Mouse (Mus musculus): Measurements from ENCODE around the gene Fbxl12. TPM values are rescaled to one million over a fixed set of nuclear protein-coding genes. Genes with fewer than 3 reads are reported as not detected.

Fbxl12 gene
- 2.5 TPM for polyA plus RNA-seq (2014; fragmentation: Illumina TruSeq; extraction: RNeasy Lipid Tissue Mini Kit (QIAGEN cat#74804); ENCODE audit: low read depth, low replicate concordance)

GRCm38 (mm10) chr9:20644360-20645081 lies at the start of gene Fbxl12:
Gene Fbxl12 (minus strand): TSS chr9:20644767.

DNA sequence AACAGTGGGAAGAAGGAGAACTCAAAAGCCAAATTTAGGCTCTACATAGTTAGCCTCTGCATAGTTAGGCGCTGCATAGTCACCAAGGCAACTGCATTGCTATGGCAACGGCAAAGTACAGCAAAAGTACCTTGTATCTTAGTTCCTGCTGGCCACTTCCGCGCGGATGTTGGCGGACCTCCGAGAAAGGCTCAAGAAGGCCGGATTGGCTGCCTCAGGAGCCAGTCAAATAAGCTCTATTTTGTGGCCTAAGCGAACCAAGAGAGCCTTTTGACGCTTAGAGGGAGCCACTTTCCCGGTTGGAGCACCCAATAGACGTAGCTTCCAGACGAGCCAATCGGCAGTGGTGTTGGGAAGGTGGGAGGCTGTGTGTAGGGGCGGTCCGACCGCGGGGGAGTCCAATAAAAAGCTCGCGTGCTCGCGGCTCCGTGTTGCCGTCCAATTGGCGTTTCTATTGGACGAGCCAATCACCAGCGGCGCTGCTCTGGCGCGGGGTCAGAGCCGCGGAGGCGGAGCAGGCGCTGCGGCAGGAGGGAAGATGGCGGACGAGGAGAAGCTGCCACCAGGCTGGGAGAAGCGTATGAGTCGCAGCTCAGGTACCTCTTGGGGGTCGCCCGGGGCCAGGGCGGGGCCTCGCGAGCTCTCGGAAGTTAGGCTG lies 7.2 kb upstream of the Fbxl12 start, which contains the start of gene Pin1:
Pin1 (plus strand) TSS at position 494 of the 658 bp plus-strand sequence.

DNA sequence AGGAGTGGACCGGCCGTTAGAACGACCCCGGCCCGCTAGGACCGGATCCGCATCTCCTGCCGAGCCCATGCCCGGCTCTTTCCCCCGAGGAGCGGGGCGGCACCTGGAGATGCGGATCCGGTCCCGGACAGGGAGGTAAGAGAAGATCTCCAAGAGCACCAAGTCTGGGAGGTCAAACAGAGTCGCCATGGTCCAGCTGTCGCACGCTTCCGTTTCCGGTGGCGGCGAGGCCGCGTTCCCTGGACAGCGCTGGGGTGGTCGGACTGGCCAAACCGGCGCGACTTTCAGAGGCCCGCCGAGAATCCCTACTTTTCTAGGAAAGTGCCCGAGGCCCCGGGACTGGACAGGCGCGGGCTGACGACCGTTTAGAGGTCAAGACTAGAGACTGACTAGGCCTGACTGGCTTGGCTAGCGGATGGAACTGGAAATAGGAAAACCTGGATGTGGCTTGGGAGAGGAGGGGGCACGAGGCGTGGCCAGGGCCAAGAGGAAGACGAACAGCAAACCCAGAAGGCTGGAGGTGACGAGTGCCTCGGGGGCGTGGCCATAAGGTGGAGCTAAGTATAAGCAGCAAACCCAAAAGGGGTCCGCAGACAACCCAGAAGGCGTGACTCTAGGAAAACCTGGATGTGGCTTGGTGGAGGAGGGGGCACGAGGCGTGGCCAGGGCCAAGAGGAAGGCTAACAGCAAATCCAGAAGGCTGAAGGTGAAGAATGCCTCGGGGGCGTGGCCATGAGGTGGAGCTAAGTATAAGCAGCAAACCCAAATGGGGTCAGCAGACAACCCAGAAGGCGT lies 2.3 kb downstream of the Fbxl12 start, which contains the start of gene Ubl5:
Ubl5 (plus strand) TSS at position 778 of the 795 bp plus-strand sequence.

DNA sequence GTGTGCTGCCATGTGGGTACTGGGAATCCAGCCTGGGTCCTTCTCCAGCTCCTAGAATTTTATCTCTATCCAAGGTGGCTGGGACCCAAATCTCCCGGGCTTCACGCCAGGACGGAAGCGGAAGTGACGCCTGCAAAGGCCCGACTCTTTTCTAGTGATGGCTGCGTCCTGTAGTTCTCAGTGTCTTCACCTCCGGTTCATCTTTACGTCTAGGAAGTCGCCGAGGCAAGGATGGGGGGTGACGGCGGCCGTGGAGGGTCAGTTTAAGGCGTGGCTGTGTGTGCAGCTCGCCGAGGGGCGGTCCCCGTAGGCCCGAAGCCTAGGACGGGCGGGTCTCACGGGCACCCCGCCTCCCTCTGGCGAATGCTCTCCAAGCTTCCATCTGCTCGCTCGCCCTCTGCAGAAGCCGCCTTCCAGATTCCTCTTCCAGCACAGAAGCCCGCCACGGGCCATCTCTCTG lies 63.4 kb downstream of the Fbxl12 start, which contains the start of gene Zfp846:
Zfp846 (plus strand) TSS at position 117 of the 460 bp plus-strand sequence.

Other genes with a start within 250 kb of the Fbxl12 start
- gene Zfp26, start 184.6 kb downstream of the Fbxl12 start, polyA plus RNA-seq (2014; fragmentation: Illumina TruSeq; extraction: RNeasy Lipid Tissue Mini Kit (QIAGEN cat#74804); ENCODE audit: low read depth, low replicate concordance), result 20.2 TPM
- gene Zfp426, start 152.0 kb downstream of the Fbxl12 start, polyA plus RNA-seq (2014; fragmentation: Illumina TruSeq; extraction: RNeasy Lipid Tissue Mini Kit (QIAGEN cat#74804); ENCODE audit: low read depth, low replicate concordance), result 55.6 TPM
- gene Zfp266, start 123.3 kb downstream of the Fbxl12 start, polyA plus RNA-seq (2014; fragmentation: Illumina TruSeq; extraction: RNeasy Lipid Tissue Mini Kit (QIAGEN cat#74804); ENCODE audit: low read depth, low replicate concordance), result 44.9 TPM
- gene Zfp846, start 63.5 kb downstream of the Fbxl12 start, polyA plus RNA-seq (2014; fragmentation: Illumina TruSeq; extraction: RNeasy Lipid Tissue Mini Kit (QIAGEN cat#74804); ENCODE audit: low read depth, low replicate concordance), result 17.3 TPM
- gene Ubl5, start 1.9 kb downstream of the Fbxl12 start, polyA plus RNA-seq (2014; fragmentation: Illumina TruSeq; extraction: RNeasy Lipid Tissue Mini Kit (QIAGEN cat#74804); ENCODE audit: low read depth, low replicate concordance), result 75.9 TPM
- gene Pin1, start 7.3 kb upstream of the Fbxl12 start, polyA plus RNA-seq (2014; fragmentation: Illumina TruSeq; extraction: RNeasy Lipid Tissue Mini Kit (QIAGEN cat#74804); ENCODE audit: low read depth, low replicate concordance), result 0.85 TPM
- gene Olfm2, start 101.6 kb upstream of the Fbxl12 start, polyA plus RNA-seq (2014; fragmentation: Illumina TruSeq; extraction: RNeasy Lipid Tissue Mini Kit (QIAGEN cat#74804); ENCODE audit: low read depth, low replicate concordance), result 0.40 TPM
- not detected for gene Col5a3, start 170.3 kb upstream of the Fbxl12 start, polyA plus RNA-seq (2014; fragmentation: Illumina TruSeq; extraction: RNeasy Lipid Tissue Mini Kit (QIAGEN cat#74804); ENCODE audit: low read depth, low replicate concordance)
- not detected for gene Rdh8, start 173.7 kb upstream of the Fbxl12 start, polyA plus RNA-seq (2014; fragmentation: Illumina TruSeq; extraction: RNeasy Lipid Tissue Mini Kit (QIAGEN cat#74804); ENCODE audit: low read depth, low replicate concordance)
- gene A230050P20Rik, start 223.9 kb upstream of the Fbxl12 start, polyA plus RNA-seq (2014; fragmentation: Illumina TruSeq; extraction: RNeasy Lipid Tissue Mini Kit (QIAGEN cat#74804); ENCODE audit: low read depth, low replicate concordance), result 2.0 TPM
- not detected for gene Angptl6, start 235.0 kb upstream of the Fbxl12 start, polyA plus RNA-seq (2014; fragmentation: Illumina TruSeq; extraction: RNeasy Lipid Tissue Mini Kit (QIAGEN cat#74804); ENCODE audit: low read depth, low replicate concordance)
- gene Ppan, start 243.4 kb upstream of the Fbxl12 start, polyA plus RNA-seq (2014; fragmentation: Illumina TruSeq; extraction: RNeasy Lipid Tissue Mini Kit (QIAGEN cat#74804); ENCODE audit: low read depth, low replicate concordance), result not detected

Measured in kidney, adult 10 weeks (tissue).